Comparison of ENCODE assay signal across 8 mouse cellular contexts in genomic region chr19:6047154-6047898, GRCm38 (mm10). TPM values are rescaled to one million over a fixed set of nuclear protein-coding genes. Genes with fewer than 3 reads are reported as not detected.
DNase-seq lines count a peak whose midpoint lies in the region; ATAC-seq and TF ChIP-seq lines count a peak whose summit lies in the region.

No protein-coding gene starts in this region.

- WGBS in heart, embryonic 13.5 days: 1% methylated on average over 43 of the region's 44 CpGs
- WGBS in limb, embryonic 14.5 days: 6% methylated on average over 22 of the region's 44 CpGs
- under 1% methylated on average over 43 of the region's 44 CpGs for WGBS in stomach, embryonic 16.5 days

- peaks cover 29% of the 10 kb centered on the region for H3K4me1 ChIP-seq in heart, embryonic 13.5 days
- peaks cover 3 to 23% of the 10 kb centered on the region in 2 experiments; a peak in 3 of 4 replicates for H3K4me1 ChIP-seq in MEL (ENCODE audit: control insufficient read depth in 1 of 2, insufficient read depth in 2 of 2, low read length in 2 of 2)
- H3K4me1 ChIP-seq in limb, embryonic 14.5 days (ENCODE audit: control insufficient read depth, insufficient read depth, low read length): peaks cover 14% of the 10 kb centered on the region
- peaks cover 18% of the 10 kb centered on the region for H3K4me1 ChIP-seq in stomach, embryonic 16.5 days (ENCODE audit: control insufficient read depth, insufficient read depth, low read length)

- peak overlapping the region; percentile 96 for H3K4me3 ChIP-seq in heart, embryonic 13.5 days
- H3K4me3 ChIP-seq in MEL (ENCODE audit: control insufficient read depth in 1 of 2, insufficient read depth in 1 of 2, low read depth in 2 of 2, low read length in 2 of 2): peak overlapping the region; percentile 61 to 81
- H3K4me3 ChIP-seq in limb, embryonic 14.5 days (replicated peaks; ENCODE audit: low read length): peak overlapping the region; percentile 93
- H3K4me3 ChIP-seq in stomach, embryonic 16.5 days (replicated peaks; ENCODE audit: low read length): peak overlapping the region; percentile 76

- H3K4me2 ChIP-seq in heart, embryonic 13.5 days: peak overlapping the region; percentile 99
- H3K4me2 ChIP-seq in limb, embryonic 14.5 days (replicated peaks; ENCODE audit: low read depth, low read length, severe bottlenecking): peak overlapping the region; percentile 74
- H3K4me2 ChIP-seq in stomach, embryonic 16.5 days (ENCODE audit: low read depth, low read length): peak overlapping the region; percentile 86

- no peaks in the 10 kb centered on the region for H3K27me3 ChIP-seq in heart, embryonic 13.5 days (replicated peaks)
- no peaks in the 10 kb centered on the region for H3K27me3 ChIP-seq in MEL (ENCODE audit: control insufficient read depth in 1 of 2, insufficient read depth in 2 of 2, low read length in 2 of 2)
- no peaks in the 10 kb centered on the region for H3K27me3 ChIP-seq in limb, embryonic 14.5 days (ENCODE audit: control insufficient read depth, insufficient read depth, low read length)
- H3K27me3 ChIP-seq in stomach, embryonic 16.5 days (ENCODE audit: control insufficient read depth, insufficient read depth, low read length): no peaks in the 10 kb centered on the region

- intact Hi-C loops in heart, postnatal 25 days (cut with DNase I): loop anchor here (5.0 kb wide), 1 partner anchor 70 kb away; the partner anchor contains the start of gene Sac3d1

- H3K27ac ChIP-seq in heart, embryonic 13.5 days (replicated peaks): peak overlapping the region; percentile 99
- H3K27ac ChIP-seq in MEL (ENCODE audit: control insufficient read depth, low read depth, low read length): peak overlapping the region; percentile 90
- H3K27ac ChIP-seq in limb, embryonic 14.5 days (replicated peaks; ENCODE audit: low read depth, low read length): peak overlapping the region; percentile 99
- H3K27ac ChIP-seq in stomach, embryonic 16.5 days (ENCODE audit: low read length): peak overlapping the region; percentile 99

- peak; percentile 19; the same call in 1 of the 2 replicates for ATAC-seq in heart, embryonic 13.5 days (ENCODE audit: extremely low read depth, insufficient number of reproducible peaks, low FRiP score, low TSS enrichment)
- ATAC-seq in erythroid progenitor cell, adult 5-6 weeks (replicated peaks; ENCODE audit: low FRiP score, poor library complexity, severe bottlenecking): peak; percentile 15; the same call in 1 of the 2 replicates
- no peak for ATAC-seq in limb, embryonic 14.5 days (ENCODE audit: low FRiP score, low read depth)
- peak; percentile 11; the same call in 1 of the 2 replicates for ATAC-seq in stomach, embryonic 16.5 days (ENCODE audit: insufficient read depth, low FRiP score)

- H3K9me3 ChIP-seq in heart, embryonic 13.5 days: no peaks in the 10 kb centered on the region
- no peaks in the 10 kb centered on the region for H3K9me3 ChIP-seq in MEL (replicated peaks; ENCODE audit: insufficient read depth, low read length)
- no peaks in the 10 kb centered on the region for H3K9me3 ChIP-seq in limb, embryonic 14.5 days (ENCODE audit: control insufficient read depth, low read length)
- H3K9me3 ChIP-seq in stomach, embryonic 16.5 days (replicated peaks; ENCODE audit: control insufficient read depth, low read length): no peaks in the 10 kb centered on the region

- TF ChIP-seq EP300 in MEL (IDR thresholded peaks at IDR 0.05; ENCODE audit: low read depth in 1 of 2, low read length in 2 of 2): no peak

- H3K9ac ChIP-seq in heart, embryonic 13.5 days: peak overlapping the region; percentile 96
- peak overlapping the region; percentile 73 for H3K9ac ChIP-seq in MEL (ENCODE audit: control insufficient read depth, low read depth, low read length, poor library complexity, severe bottlenecking)
- H3K9ac ChIP-seq in limb, embryonic 14.5 days (ENCODE audit: low read depth, low read length, severe bottlenecking): peak overlapping the region; percentile 91
- H3K9ac ChIP-seq in stomach, embryonic 16.5 days (ENCODE audit: low read length): peak overlapping the region; percentile 87

- TF ChIP-seq POLR2A in MEL (IDR thresholded peaks at IDR 0.05; ENCODE audit: control insufficient read depth in 1 of 2, insufficient read depth in 1 of 2, low read depth in 1 of 2, low read length in 2 of 2, poor library complexity in 1 of 2): no peak; a peak in 1 of 4 replicates
- no peak for TF ChIP-seq POLR2A in limb, embryonic 14.5 days (IDR thresholded peaks at IDR 0.05; ENCODE audit: borderline replicate concordance, extremely low read depth, insufficient read depth, insufficient read length)

- peaks cover 43% of the 10 kb centered on the region for H3K36me3 ChIP-seq in heart, embryonic 13.5 days
- H3K36me3 ChIP-seq in MEL (ENCODE audit: control insufficient read depth in 1 of 2, insufficient read depth in 2 of 2, low read length in 2 of 2): peaks cover 5 to 12% of the 10 kb centered on the region in 2 experiments; a peak in 2 of 4 replicates
- H3K36me3 ChIP-seq in limb, embryonic 14.5 days (ENCODE audit: control insufficient read depth, insufficient read depth, low read length): peaks cover 45% of the 10 kb centered on the region
- H3K36me3 ChIP-seq in stomach, embryonic 16.5 days (ENCODE audit: control insufficient read depth, insufficient read depth, low read length): peaks cover 29% of the 10 kb centered on the region

- TF ChIP-seq CTCF in MEL (IDR thresholded peaks at IDR 0.05 in 2 of 3, conservative IDR thresholded peaks at IDR 0.05 in 1 of 3; ENCODE audit: control insufficient read depth in 1 of 3, insufficient read depth in 1 of 3, low read depth in 2 of 3, low read length in 3 of 3, poor library complexity in 1 of 3, severe bottlenecking in 1 of 3): no peak

- DNase-seq in heart, postnatal 25 days (ENCODE audit: low spot score): no peak
- peak; percentile 37 for DNase-seq in MEL (ENCODE audit: low read depth, low spot score)
- DNase-seq in limb, embryonic 14.5 days (ENCODE audit: low spot score): no peak
- no peak for DNase-seq in thymus, postnatal 4 days
- DNase-seq in spleen, adult 18-20 months: no peak

- no peak for TF ChIP-seq RAD21 in MEL (IDR thresholded peaks at IDR 0.05; ENCODE audit: low read depth, low read length)

- H3K79me2 ChIP-seq in MEL (ENCODE audit: control insufficient read depth, insufficient read depth, low read length, poor library complexity): peaks cover 23% of the 10 kb centered on the region

RNA-seq across cellular contexts. Expression of gene Syvn1, which starts 0.9 kb away (rescaled TPM):
- polyA plus RNA-seq in heart, embryonic 13.5 days (2015; fragmentation: Nextera tagmentation; extraction: Ambion mirVana): 17.6 and 18.6 TPM in 2 replicates
- total RNA-seq in heart, postnatal 25 days (2021): 10 to 100 TPM; 20.6 to 22.4 TPM
- total RNA-seq in MEL (2012; rRNA removed): 12.5 and 14.3 TPM in 2 replicates
- polyA plus RNA-seq in MEL (2012; ENCODE audit: insufficient read depth in 1 of 2, insufficient read length in 2 of 2, low read depth in 1 of 2, low replicate concordance in 2 of 2, missing spikeins in 1 of 2): 10 to 100 TPM in 1 of 2 experiments, not detected in 1; 55.0 TPM
- 29.3 and 45.8 TPM in 2 replicates for total RNA-seq in erythroid progenitor cell, adult 5-6 weeks (2015; ENCODE audit: low replicate concordance)
- 16.8 and 20.8 TPM in 2 replicates for total RNA-seq in erythroid progenitor cell, adult 5-6 weeks (2017; ENCODE audit: low replicate concordance)
- 49.2 and 63.9 TPM in 2 replicates for polyA plus RNA-seq in limb, embryonic 14.5 days (2012; rRNA removed)
- 31.5 and 34.6 TPM in 2 replicates for polyA plus RNA-seq in limb, embryonic 14.5 days (2014; fragmentation: Nextera tagmentation; extraction: Ambion mirVana)
- polyA plus RNA-seq in stomach, embryonic 16.5 days (2015; fragmentation: Nextera tagmentation; extraction: Ambion mirVana): 27.5 and 29.2 TPM in 2 replicates

RNA-seq across cellular contexts. Expression of gene Mrpl49, which starts 10.3 kb away (rescaled TPM):
- 59.8 and 66.3 TPM in 2 replicates for polyA plus RNA-seq in heart, embryonic 13.5 days (2015; fragmentation: Nextera tagmentation; extraction: Ambion mirVana)
- total RNA-seq in heart, postnatal 25 days (2021): 10 to 100 TPM; 39.0 to 39.2 TPM
- total RNA-seq in MEL (2012; rRNA removed): 65.1 and 81.6 TPM in 2 replicates
- polyA plus RNA-seq in MEL (2012; ENCODE audit: insufficient read depth in 1 of 2, insufficient read length in 2 of 2, low read depth in 1 of 2, low replicate concordance in 2 of 2, missing spikeins in 1 of 2): 10 to 100 TPM in 1 of 2 experiments, not detected in 1; 98.7 TPM
- total RNA-seq in erythroid progenitor cell, adult 5-6 weeks (2015; ENCODE audit: low replicate concordance): 27.2 and 31.4 TPM in 2 replicates
- total RNA-seq in erythroid progenitor cell, adult 5-6 weeks (2017; ENCODE audit: low replicate concordance): 13.0 and 40.8 TPM in 2 replicates
- 47.0 and 54.8 TPM in 2 replicates for polyA plus RNA-seq in limb, embryonic 14.5 days (2012; rRNA removed)
- polyA plus RNA-seq in limb, embryonic 14.5 days (2014; fragmentation: Nextera tagmentation; extraction: Ambion mirVana): 75.3 and 75.5 TPM in 2 replicates
- polyA plus RNA-seq in stomach, embryonic 16.5 days (2015; fragmentation: Nextera tagmentation; extraction: Ambion mirVana): 63.2 and 65.9 TPM in 2 replicates

RNA-seq across cellular contexts. Expression of gene Fau, which starts 10.3 kb away (rescaled TPM):
- polyA plus RNA-seq in heart, embryonic 13.5 days (2015; fragmentation: Nextera tagmentation; extraction: Ambion mirVana): 467 and 540 TPM in 2 replicates
- 100 to 1,000 TPM; 499 to 563 TPM for total RNA-seq in heart, postnatal 25 days (2021)
- 2,020 and 2,413 TPM in 2 replicates for total RNA-seq in MEL (2012; rRNA removed)
- polyA plus RNA-seq in MEL (2012; ENCODE audit: insufficient read depth in 1 of 2, insufficient read length in 2 of 2, low read depth in 1 of 2, low replicate concordance in 2 of 2, missing spikeins in 1 of 2): 1,000 to 10,000 TPM in 1 of 2 experiments, not detected in 1; 2,967 TPM
- total RNA-seq in erythroid progenitor cell, adult 5-6 weeks (2015; ENCODE audit: low replicate concordance): 666 and 864 TPM in 2 replicates
- 450 and 703 TPM in 2 replicates for total RNA-seq in erythroid progenitor cell, adult 5-6 weeks (2017; ENCODE audit: low replicate concordance)
- 1,573 and 1,838 TPM in 2 replicates for polyA plus RNA-seq in limb, embryonic 14.5 days (2012; rRNA removed)
- 948 and 968 TPM in 2 replicates for polyA plus RNA-seq in limb, embryonic 14.5 days (2014; fragmentation: Nextera tagmentation; extraction: Ambion mirVana)
- polyA plus RNA-seq in stomach, embryonic 16.5 days (2015; fragmentation: Nextera tagmentation; extraction: Ambion mirVana): 635 and 729 TPM in 2 replicates

RNA-seq across cellular contexts. Expression of gene Znhit2, which starts 13.7 kb away (rescaled TPM):
- polyA plus RNA-seq in heart, embryonic 13.5 days (2015; fragmentation: Nextera tagmentation; extraction: Ambion mirVana): 21.1 and 23.1 TPM in 2 replicates
- total RNA-seq in heart, postnatal 25 days (2021): 10 to 100 TPM; 11.9 to 12.4 TPM
- 26.3 and 37.3 TPM in 2 replicates for total RNA-seq in MEL (2012; rRNA removed)
- 10 to 100 TPM in 1 of 2 experiments, not detected in 1; 27.0 TPM for polyA plus RNA-seq in MEL (2012; ENCODE audit: insufficient read depth in 1 of 2, insufficient read length in 2 of 2, low read depth in 1 of 2, low replicate concordance in 2 of 2, missing spikeins in 1 of 2)
- 5.9 and 7.2 TPM in 2 replicates for total RNA-seq in erythroid progenitor cell, adult 5-6 weeks (2015; ENCODE audit: low replicate concordance)
- 3.0 and 5.7 TPM in 2 replicates for total RNA-seq in erythroid progenitor cell, adult 5-6 weeks (2017; ENCODE audit: low replicate concordance)
- 32.0 and 41.5 TPM in 2 replicates for polyA plus RNA-seq in limb, embryonic 14.5 days (2012; rRNA removed)
- 36.5 and 37.0 TPM in 2 replicates for polyA plus RNA-seq in limb, embryonic 14.5 days (2014; fragmentation: Nextera tagmentation; extraction: Ambion mirVana)
- polyA plus RNA-seq in stomach, embryonic 16.5 days (2015; fragmentation: Nextera tagmentation; extraction: Ambion mirVana): 25.0 and 26.0 TPM in 2 replicates

RNA-seq across cellular contexts. Expression of gene Tm7sf2, which starts 20.8 kb away (rescaled TPM):
- 7.8 and 8.0 TPM in 2 replicates for polyA plus RNA-seq in heart, embryonic 13.5 days (2015; fragmentation: Nextera tagmentation; extraction: Ambion mirVana)
- 1 to 10 TPM; 4.2 to 5.1 TPM for total RNA-seq in heart, postnatal 25 days (2021)
- total RNA-seq in MEL (2012; rRNA removed): 7.6 and 8.0 TPM in 2 replicates
- polyA plus RNA-seq in MEL (2012; ENCODE audit: insufficient read depth in 1 of 2, insufficient read length in 2 of 2, low read depth in 1 of 2, low replicate concordance in 2 of 2, missing spikeins in 1 of 2): 10 to 100 TPM in 1 of 2 experiments, not detected in 1; 13.1 TPM
- 14.1 TPM in 1 of 2 replicates, not detected in the other for total RNA-seq in erythroid progenitor cell, adult 5-6 weeks (2015; ENCODE audit: low replicate concordance)
- 1.9 TPM in 1 of 2 replicates, not detected in the other for total RNA-seq in erythroid progenitor cell, adult 5-6 weeks (2017; ENCODE audit: low replicate concordance)
- 43.8 and 59.6 TPM in 2 replicates for polyA plus RNA-seq in limb, embryonic 14.5 days (2012; rRNA removed)
- polyA plus RNA-seq in limb, embryonic 14.5 days (2014; fragmentation: Nextera tagmentation; extraction: Ambion mirVana): 15.5 and 18.8 TPM in 2 replicates
- 25.5 and 29.1 TPM in 2 replicates for polyA plus RNA-seq in stomach, embryonic 16.5 days (2015; fragmentation: Nextera tagmentation; extraction: Ambion mirVana)
